Mouse (Mus musculus): ENCODE measurements at regions not wholly inside any gene's neighbourhood (a gene's known extent, or its start where the extent isn't known, plus 50 kb on each side); places are given as distances from the start of the nearest gene placed in this dataset.

GRCm38 (mm10) chr14:115034718-115035437 is 57.1 kb upstream of the Gpc5 start:
- Histone ChIP-seq H3K4me2 (ENCODE audit: low read depth, low read length) (no peak overlapping the region), H3K27ac (ENCODE audit: low read length) (no peak overlapping the region), H3K4me1 (replicated peaks; ENCODE audit: control insufficient read depth, insufficient read depth, low read length) (no peaks in the 10 kb centered on the region; the same call in 1 of the 2 replicates), H3K4me3 (ENCODE audit: low read length) (no peak overlapping the region), H3K9me3 (ENCODE audit: control insufficient read depth, low read length) (no peaks in the 10 kb centered on the region), H3K9ac (ENCODE audit: low read length) (no peak overlapping the region), H3K27me3 (ENCODE audit: control insufficient read depth, insufficient read depth, low read depth, low read length) (peaks cover 5% of the 10 kb centered on the region), H3K36me3 (ENCODE audit: control insufficient read depth, insufficient read depth, low read length) (no peaks in the 10 kb centered on the region)
- 81% methylated on average over 10 of the region's 10 CpGs for WGBS
- ATAC-seq (ENCODE audit: low read depth): no peak

- H3K27me3 ChIP-seq (ENCODE audit: control insufficient read depth, insufficient read depth, low read depth, low read length): peaks cover 5% of the 10 kb centered on the region
- no peak overlapping the region for H3K4me3 ChIP-seq (ENCODE audit: low read length)
- no peaks in the 10 kb centered on the region for H3K36me3 ChIP-seq (ENCODE audit: control insufficient read depth, insufficient read depth, low read length)
- H3K9ac ChIP-seq (ENCODE audit: low read length): no peak overlapping the region
- no peak overlapping the region for H3K27ac ChIP-seq (ENCODE audit: low read length)
- no peak for ATAC-seq (ENCODE audit: low read depth)
- H3K4me2 ChIP-seq (ENCODE audit: low read depth, low read length): no peak overlapping the region
- no peaks in the 10 kb centered on the region for H3K4me1 ChIP-seq (replicated peaks; ENCODE audit: control insufficient read depth, insufficient read depth, low read length)
- no peaks in the 10 kb centered on the region for H3K9me3 ChIP-seq (ENCODE audit: control insufficient read depth, low read length)
- WGBS: 56% methylated on average over 5 of the region's 5 CpGs
These were observed 54.8 kb upstream of the Gpc5 start for GRCm38 (mm10) chr14:115037086-115037793.

- Histone ChIP-seq H3K4me1 (replicated peaks; ENCODE audit: control insufficient read depth, insufficient read depth, low read length) (peaks cover 8% of the 10 kb centered on the region), H3K27me3 (ENCODE audit: control insufficient read depth, insufficient read depth, low read depth, low read length) (peaks cover 5% of the 10 kb centered on the region), H3K36me3 (ENCODE audit: control insufficient read depth, insufficient read depth, low read length) (peaks cover 6% of the 10 kb centered on the region), H3K27ac (ENCODE audit: low read length) (no peak overlapping the region), H3K9ac (ENCODE audit: low read length) (no peak overlapping the region), H3K9me3 (ENCODE audit: control insufficient read depth, low read length) (no peaks in the 10 kb centered on the region), H3K4me2 (ENCODE audit: low read depth, low read length) (no peak overlapping the region), H3K4me3 (ENCODE audit: low read length) (no peak overlapping the region)
- 66% methylated on average over 5 of the region's 5 CpGs for WGBS
- ATAC-seq (ENCODE audit: low read depth): no peak
These were observed 53.2 kb upstream of the Gpc5 start for GRCm38 (mm10) chr14:115038788-115039187.

GRCm38 (mm10) chr14:115039524-115039923 is 52.5 kb upstream of the Gpc5 start:
- Histone ChIP-seq H3K27ac (ENCODE audit: low read length) (no peak overlapping the region), H3K9ac (ENCODE audit: low read length) (no peak overlapping the region), H3K4me3 (ENCODE audit: low read length) (no peak overlapping the region), H3K4me2 (ENCODE audit: low read depth, low read length) (peak overlapping the region; percentile 79), H3K27me3 (ENCODE audit: control insufficient read depth, insufficient read depth, low read depth, low read length) (peaks cover 5% of the 10 kb centered on the region), H3K9me3 (ENCODE audit: control insufficient read depth, low read length) (no peaks in the 10 kb centered on the region), H3K36me3 (ENCODE audit: control insufficient read depth, insufficient read depth, low read length) (peaks cover 12% of the 10 kb centered on the region), H3K4me1 (replicated peaks; ENCODE audit: control insufficient read depth, insufficient read depth, low read length) (peaks cover 12% of the 10 kb centered on the region)
- no peak for ATAC-seq (ENCODE audit: low read depth)
- 41% methylated on average over 5 of the region's 5 CpGs for WGBS

- H3K4me1 ChIP-seq (replicated peaks; ENCODE audit: control insufficient read depth, insufficient read depth, low read length): peaks cover 12% of the 10 kb centered on the region
- peak overlapping the region; percentile 79 for H3K4me2 ChIP-seq (ENCODE audit: low read depth, low read length)
- H3K27ac ChIP-seq (ENCODE audit: low read length): peak overlapping the region; percentile 76
- peak; percentile 45 for ATAC-seq (ENCODE audit: low read depth)
- WGBS: 0% methylated on average over 28 of the region's 30 CpGs
- H3K9ac ChIP-seq (ENCODE audit: low read length): peak overlapping the region; percentile 98
- peak overlapping the region; percentile 85 for H3K4me3 ChIP-seq (ENCODE audit: low read length)
- H3K27me3 ChIP-seq (ENCODE audit: control insufficient read depth, insufficient read depth, low read depth, low read length): peaks cover 5% of the 10 kb centered on the region
- no peaks in the 10 kb centered on the region for H3K9me3 ChIP-seq (ENCODE audit: control insufficient read depth, low read length)
- peaks cover 17% of the 10 kb centered on the region for H3K36me3 ChIP-seq (ENCODE audit: control insufficient read depth, insufficient read depth, low read length)
These were observed 51.9 kb upstream of the Gpc5 start for GRCm38 (mm10) chr14:115040091-115040571.

- H3K9ac ChIP-seq (ENCODE audit: low read length): peak overlapping the region; percentile 98
- no peaks in the 10 kb centered on the region for H3K9me3 ChIP-seq (ENCODE audit: control insufficient read depth, low read length)
- H3K36me3 ChIP-seq (ENCODE audit: control insufficient read depth, insufficient read depth, low read length): peaks cover 21% of the 10 kb centered on the region
- peak overlapping the region; percentile 79 for H3K4me2 ChIP-seq (ENCODE audit: low read depth, low read length)
- peaks cover 5% of the 10 kb centered on the region for H3K27me3 ChIP-seq (ENCODE audit: control insufficient read depth, insufficient read depth, low read depth, low read length)
- peak; percentile 89 for ATAC-seq (ENCODE audit: low read depth)
- peaks cover 12% of the 10 kb centered on the region for H3K4me1 ChIP-seq (replicated peaks; ENCODE audit: control insufficient read depth, insufficient read depth, low read length)
- 0% methylated on average over 34 of the region's 94 CpGs for WGBS
- peak overlapping the region; percentile 89 for H3K27ac ChIP-seq (ENCODE audit: low read length)
- H3K4me3 ChIP-seq (ENCODE audit: low read length): peak overlapping the region; percentile 85
These were observed 51.3 kb upstream of the Gpc5 start for GRCm38 (mm10) chr14:115040578-115041206.

- WGBS: 0% methylated on average over 20 of the region's 126 CpGs
- Histone ChIP-seq H3K27me3 (ENCODE audit: control insufficient read depth, insufficient read depth, low read depth, low read length) (peaks cover 5% of the 10 kb centered on the region), H3K27ac (ENCODE audit: low read length) (peak overlapping the region; percentile 89)
These were observed 50.5 kb upstream of the Gpc5 start for GRCm38 (mm10) chr14:115041336-115042054.

GRCm38 (mm10) chr14:115042055-115042564 is 49.9 kb upstream of the Gpc5 start:
- ATAC-seq (ENCODE audit: low read depth): peak; percentile 85
- Histone ChIP-seq H3K4me3 (ENCODE audit: low read length) (peak overlapping the region; percentile 85), H3K36me3 (ENCODE audit: control insufficient read depth, insufficient read depth, low read length) (peaks cover 31% of the 10 kb centered on the region), H3K27ac (ENCODE audit: low read length) (peak overlapping the region; percentile 89), H3K9me3 (ENCODE audit: control insufficient read depth, low read length) (no peaks in the 10 kb centered on the region), H3K9ac (ENCODE audit: low read length) (peak overlapping the region; percentile 98), H3K4me2 (ENCODE audit: low read depth, low read length) (peak overlapping the region; percentile 83), H3K27me3 (ENCODE audit: control insufficient read depth, insufficient read depth, low read depth, low read length) (peaks cover 3% of the 10 kb centered on the region), H3K4me1 (replicated peaks; ENCODE audit: control insufficient read depth, insufficient read depth, low read length) (peaks cover 12% of the 10 kb centered on the region)
- 1% methylated on average over 20 of the region's 51 CpGs for WGBS

More at GRCm38 (mm10) chr14:115041336-115042054, 50.5 kb upstream of the Gpc5 start:
- Histone ChIP-seq H3K4me3 (ENCODE audit: low read length) (peak overlapping the region; percentile 85), H3K4me2 (ENCODE audit: low read depth, low read length) (peak overlapping the region; percentile 79), H3K4me1 (replicated peaks; ENCODE audit: control insufficient read depth, insufficient read depth, low read length) (peaks cover 12% of the 10 kb centered on the region), H3K9ac (ENCODE audit: low read length) (peak overlapping the region; percentile 98), H3K9me3 (ENCODE audit: control insufficient read depth, low read length) (no peaks in the 10 kb centered on the region), H3K36me3 (ENCODE audit: control insufficient read depth, insufficient read depth, low read length) (peaks cover 26% of the 10 kb centered on the region)
- ATAC-seq (ENCODE audit: low read depth): peak; percentile 55
